Mouse (Mus musculus): ENCODE data around the gene Car3.

Gene Car3

GRCm38 (mm10) chr3:14913774-14914173 lies 50.5 kb downstream of the Car3 start:
- no peak for DNase-seq

- DNase-seq, result no peak
Observed at GRCm38 (mm10) chr3:14915355-14915754, 52.0 kb downstream of the Car3 start.

- DNase-seq, result no peak
Observed at GRCm38 (mm10) chr3:14917261-14917660, 53.9 kb downstream of the Car3 start.
